Mouse (Mus musculus): ENCODE measurements around the gene Zdhhc11.

Zdhhc11 gene

GRCm38 (mm10) chr13:73963551-73963950 is at the start of gene Zdhhc11:
Zdhhc11 (plus strand) TSS chr13:73963851.
- ChIA-PET CTCF (no interaction called here), POLR2A (interaction anchor here in 2 of 4 experiments (0.8 to 1.5 kb wide), 2 partner anchors 23 to 26 kb away, joined by 3 to 5 read pairs; partner anchors contain the start of genes Brd9 (in 1 of the 2) and Trip13 (in 1 of the 2))

DNA sequence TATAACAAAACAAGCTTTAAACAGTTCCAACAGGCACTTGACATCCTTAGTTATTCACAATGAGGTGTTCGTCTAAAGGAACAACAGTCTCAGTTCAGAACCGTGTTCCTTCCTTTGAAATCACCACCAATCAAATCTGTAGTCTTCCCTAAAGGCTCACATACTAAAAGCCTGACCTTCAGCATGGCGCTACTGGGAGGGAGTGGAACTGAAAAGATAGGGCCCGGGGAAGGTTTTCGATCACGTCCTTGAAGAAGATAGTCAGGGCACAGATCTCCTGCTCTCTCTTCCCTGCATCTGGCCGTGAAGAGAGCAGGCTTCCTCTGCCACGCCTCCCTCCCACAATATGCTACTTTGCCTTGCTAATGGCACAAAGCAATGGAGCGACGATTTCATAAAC is 31.4 kb upstream of the Zdhhc11 start:
- ChIA-PET CTCF (interaction anchor here in 1 of 4 experiments (0.6 kb wide), 1 partner anchor 39 kb away, joined by 9 read pairs; no protein-coding TSS in a partner anchor), POLR2A (interaction anchor here in 1 of 4 experiments (1.0 to 1.5 kb wide), 3 partner anchors 8 to 14 kb away, joined by 3 to 4 read pairs (median 3); no protein-coding TSS in a partner anchor)

GRCm38 (mm10) chr13:73936938-73937320 is 26.7 kb upstream of the Zdhhc11 start:
- ChIA-PET POLR2A (interaction anchor here in 3 of 4 experiments (0.6 to 3.0 kb wide), 58 partner anchors 8 to 680 kb away, joined by 3 to 27 read pairs (median 5); partner anchors contain the start of genes Tppp (in 3 of the 3), Ccdc127 (in 2 of the 3), Cep72 (in 2 of the 3) and Pdcd6 (in 2 of the 3)), CTCF (interaction anchor here in 3 of 4 experiments (0.7 to 2.1 kb wide), 7 partner anchors 34 to 224 kb away, joined by 3 to 9 read pairs (median 3); partner anchors contain the start of gene Nkd2 (in 1 of the 3))

- ChIA-PET CTCF (interaction anchor here in 3 of 4 experiments (0.6 to 2.1 kb wide), 8 partner anchors 33 to 520 kb away, joined by 3 to 7 read pairs (median 3); partner anchors contain the start of gene Nkd2 (in 1 of the 3)), POLR2A (interaction anchor here (0.5 to 3.0 kb wide), 101 partner anchors 8 to 680 kb away, joined by 3 to 27 read pairs (median 4); partner anchors contain the start of genes Cep72 (in 3 of the 4), Pdcd6 (in 3 of the 4), Tppp (in 3 of the 4) and Ccdc127 (in 2 of the 4))
These were observed 26.1 kb upstream of the Zdhhc11 start, which contains the start of the genes Trip13 and Brd9 for GRCm38 (mm10) chr13:73937321-73938176. Trip13 (minus strand) TSS chr13:73937784. Brd9 (plus strand) TSS chr13:73937811.

DNA sequence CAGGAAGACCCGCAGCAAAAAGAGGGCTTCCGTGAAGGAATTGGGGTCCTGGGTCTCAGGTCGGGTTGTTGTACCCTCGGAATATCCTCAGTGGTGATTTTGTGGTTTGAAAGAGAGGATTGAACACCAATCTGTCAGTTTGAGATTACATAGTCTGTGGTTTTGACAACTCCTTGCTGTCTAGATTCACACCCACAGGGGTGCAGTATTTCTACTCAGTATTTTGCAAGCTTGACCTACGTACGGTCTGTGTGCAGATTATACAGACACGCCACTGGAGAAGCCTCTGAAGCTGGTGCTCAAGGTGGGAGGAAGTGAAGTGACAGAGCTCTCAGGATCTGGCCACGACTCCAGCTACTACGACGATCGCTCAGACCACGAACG is 25.5 kb upstream of the Zdhhc11 start:
- CTCF ChIA-PET, result interaction anchor here in 3 of 4 experiments (0.6 to 2.1 kb wide), 6 partner anchors 33 to 519 kb away, joined by 3 to 7 read pairs (median 3); no protein-coding TSS in a partner anchor
- POLR2A ChIA-PET, result interaction anchor here (0.5 to 3.0 kb wide), 96 partner anchors 8 to 679 kb away, joined by 3 to 27 read pairs (median 4); partner anchors contain the start of genes Cep72 (in 3 of the 4), Pdcd6 (in 3 of the 4), Tppp (in 3 of the 4) and Ccdc127 (in 2 of the 4)

DNA sequence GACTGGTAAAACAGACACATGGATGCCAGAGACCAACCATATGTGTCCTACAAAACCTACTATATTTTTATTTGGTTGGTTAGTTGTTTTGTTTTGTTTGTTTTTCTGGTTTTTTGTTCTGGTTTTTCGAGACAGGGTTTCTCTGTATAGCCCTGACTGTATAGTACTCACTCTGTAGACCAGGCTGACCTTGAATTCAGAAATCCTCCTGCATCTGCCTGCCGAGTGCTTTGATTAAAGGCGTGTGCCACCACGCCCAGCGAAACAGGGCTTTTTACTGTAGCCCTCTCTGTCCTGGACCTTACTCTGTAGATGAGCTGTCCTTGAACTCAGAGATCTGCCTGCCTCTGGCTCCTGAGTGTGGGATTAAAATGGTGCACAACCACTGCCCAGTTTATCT is 24.6 kb upstream of the Zdhhc11 start:
- CTCF ChIA-PET, result no interaction called here
- POLR2A ChIA-PET, result interaction anchor here in 2 of 4 experiments (1.1 to 3.0 kb wide), 4 partner anchors 11 to 157 kb away, joined by 3 to 27 read pairs (median 10); partner anchors contain the start of gene Tppp (in 1 of the 2)

GRCm38 (mm10) chr13:73944606-73945005 is 19.0 kb upstream of the Zdhhc11 start:
- CTCF ChIA-PET, result no interaction called here

GRCm38 (mm10) chr13:73953551-73954130 is 10.0 kb upstream of the Zdhhc11 start:
- CTCF ChIA-PET, result no interaction called here

More at GRCm38 (mm10) chr13:73944606-73945005, 19.0 kb upstream of the Zdhhc11 start:
- POLR2A ChIA-PET, result interaction anchor here in 1 of 4 experiments (1.1 kb wide), 1 partner anchor 13 kb away, joined by 3 read pairs; no protein-coding TSS in a partner anchor

GRCm38 (mm10) chr13:73954666-73955065 is 9.0 kb upstream of the Zdhhc11 start:
- POLR2A ChIA-PET, result no interaction called here
- CTCF ChIA-PET, result no interaction called here

More at GRCm38 (mm10) chr13:73953551-73954130, 10.0 kb upstream of the Zdhhc11 start:
- POLR2A ChIA-PET, result no interaction called here

DNA sequence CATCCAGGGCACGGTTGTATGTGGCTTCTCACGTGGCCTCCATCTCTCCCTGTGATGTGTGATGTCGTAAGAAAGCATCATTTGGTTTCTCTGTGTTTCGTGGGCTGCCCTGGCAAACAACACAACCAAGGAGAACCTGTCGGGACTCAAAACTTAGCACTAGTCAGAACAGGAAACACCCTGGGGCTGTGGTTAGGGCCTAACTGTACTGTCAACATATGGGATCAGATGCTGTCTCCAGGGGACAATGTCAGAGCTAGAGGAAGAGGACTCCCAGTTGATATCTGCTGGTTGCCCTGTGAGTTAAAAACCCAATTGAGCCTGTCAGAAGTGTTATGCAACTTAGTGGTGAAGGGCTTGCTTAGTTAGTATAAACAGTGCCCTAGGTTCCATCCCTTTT is 8.1 kb upstream of the Zdhhc11 start:
- ChIA-PET CTCF (no interaction called here), POLR2A (interaction anchor here in 1 of 4 experiments (0.9 kb wide), 1 partner anchor 9 kb away, joined by 3 read pairs; no protein-coding TSS in a partner anchor)

DNA sequence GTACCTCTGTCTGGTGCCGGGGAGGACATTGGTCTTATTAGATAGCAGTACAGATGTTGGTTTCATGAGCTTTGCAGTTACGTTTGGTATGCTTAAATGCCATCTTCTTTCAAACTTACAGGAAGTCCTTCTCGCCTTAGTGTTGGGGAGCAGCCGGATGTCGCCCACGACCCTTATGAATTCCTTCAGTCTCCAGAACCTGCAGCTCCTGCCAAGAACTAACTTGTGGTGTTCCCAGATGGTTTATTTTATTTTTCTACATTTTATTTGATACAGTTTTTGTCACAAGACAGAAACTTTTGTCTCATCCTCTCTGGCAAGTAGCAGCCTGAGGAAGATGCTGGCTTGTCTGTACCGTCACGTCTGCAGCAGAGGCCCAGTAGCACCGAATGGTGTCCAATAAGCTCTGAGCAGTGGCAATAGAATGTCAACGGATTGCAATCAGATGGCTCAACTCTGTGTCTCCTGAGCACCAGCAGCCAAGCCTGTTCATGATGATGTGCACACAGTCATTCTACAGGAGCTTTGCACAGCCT is 3.5 kb upstream of the Zdhhc11 start:
- CTCF ChIA-PET, result no interaction called here
- POLR2A ChIA-PET, result interaction anchor here in 2 of 4 experiments (0.9 to 1.4 kb wide), 2 partner anchors 10 to 248 kb away, joined by 3 to 7 read pairs; partner anchors contain the start of gene Exoc3 (in 1 of the 2)

DNA sequence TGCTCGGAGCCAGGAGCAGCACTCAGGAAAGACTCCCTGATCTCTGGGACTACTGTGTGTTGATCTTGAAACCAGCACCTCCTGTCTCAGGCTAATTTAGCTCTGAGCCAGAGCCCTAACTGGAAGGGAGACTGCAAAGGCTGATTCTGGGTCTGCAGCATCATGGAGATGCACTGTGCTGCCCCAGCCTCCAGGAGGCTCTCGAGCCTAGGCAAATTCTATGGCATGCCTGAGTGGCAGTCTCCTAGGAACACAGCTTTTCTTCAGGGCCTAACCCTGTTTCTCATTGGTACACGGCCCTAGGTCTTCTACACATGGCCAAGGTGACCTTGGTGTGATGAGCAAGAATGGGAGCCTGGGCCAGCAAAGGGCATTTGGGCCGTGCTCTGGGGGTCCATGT is 2.5 kb upstream of the Zdhhc11 start:
- POLR2A ChIA-PET, result interaction anchor here in 2 of 4 experiments (1.0 to 1.4 kb wide), 2 partner anchors 9 to 23 kb away, joined by 6 to 7 read pairs; partner anchors contain the start of genes Brd9 (in 1 of the 2) and Trip13 (in 1 of the 2)
- CTCF ChIA-PET, result interaction anchor here in 2 of 4 experiments (0.6 to 1.2 kb wide), 2 partner anchors 9 to 49 kb away, joined by 5 to 7 read pairs; no protein-coding TSS in a partner anchor

GRCm38 (mm10) chr13:73970545-73971448 is 7.1 kb downstream of the Zdhhc11 start:
- POLR2A ChIA-PET, result interaction anchor here (0.6 to 2.3 kb wide), 17 partner anchors 10 to 380 kb away, joined by 3 to 10 read pairs (median 3); partner anchors contain the start of genes Brd9 (in 3 of the 4), Trip13 (in 3 of the 4), Cep72 (in 1 of the 4) and Tppp (in 1 of the 4)
- CTCF ChIA-PET, result interaction anchor here (0.6 to 2.0 kb wide), 52 partner anchors 9 to 1186 kb away, joined by 3 to 11 read pairs (median 4); partner anchors contain the start of genes Brd9 (in 1 of the 4), Cep72 (in 1 of the 4), Slc6a18 (in 1 of the 4) and Tppp (in 1 of the 4)

DNA sequence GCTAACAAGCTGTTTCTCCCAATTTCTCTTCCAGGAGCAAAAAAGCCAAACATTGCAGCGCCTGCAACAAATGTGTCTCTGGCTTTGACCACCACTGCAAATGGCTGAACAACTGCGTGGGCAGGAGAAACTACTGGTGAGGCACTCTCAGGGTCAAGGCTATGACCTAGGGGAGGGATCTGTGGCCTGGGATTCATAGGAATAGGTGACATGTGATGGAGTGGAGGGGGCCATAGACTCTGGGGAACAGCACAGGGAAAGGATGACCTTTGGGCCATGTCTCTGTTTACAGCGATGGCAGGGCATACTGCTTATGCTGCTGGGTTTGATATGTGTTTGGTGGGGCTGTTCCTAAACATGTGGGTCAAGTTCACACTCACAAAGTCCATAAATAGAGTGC is 10.9 kb downstream of the Zdhhc11 start:
- ChIA-PET POLR2A (no interaction called here), CTCF (no interaction called here)

GRCm38 (mm10) chr13:73976935-73977334 is 13.3 kb downstream of the Zdhhc11 start:
- ChIA-PET POLR2A (no interaction called here), CTCF (no interaction called here)

- ChIA-PET CTCF (interaction anchor here in 1 of 4 experiments (0.6 kb wide), 1 partner anchor 154 kb away, joined by 3 read pairs; no protein-coding TSS in a partner anchor), POLR2A (no interaction called here)
These were observed 26.7 kb downstream of the Zdhhc11 start for GRCm38 (mm10) chr13:73990325-73990724.

GRCm38 (mm10) chr13:73990761-73991160 is 27.1 kb downstream of the Zdhhc11 start:
- CTCF ChIA-PET, result interaction anchor here in 1 of 4 experiments (0.6 kb wide), 1 partner anchor 154 kb away, joined by 3 read pairs; no protein-coding TSS in a partner anchor
- POLR2A ChIA-PET, result no interaction called here
